Mouse (Mus musculus) embryonic facial prominence, embryonic 14.5 days (tissue): Measurements from ENCODE around the gene Klhdc1. TPM values are rescaled to one million over a fixed set of nuclear protein-coding genes. Genes with fewer than 3 reads are reported as not detected.

Experiments
- ATAC-seq: fragments of 200-750 bp; cut with Nextera tagmentation; 2 replicates; pipeline ENCODE4 v1.8.0; 2017; ENCODE audit warnings: low read depth, moderate number of reproducible peaks, moderate TSS enrichment
- DNase-seq: peaks from one replicate; pipeline ENCODE4 v3.0.0-alpha.2; 2015; ENCODE audit warnings: low spot score
- H3K27ac ChIP-seq: fragments of 300-500 bp; sonication (generic); replicated peaks from 2 replicates; pipeline ENCODE4 v1.5.1; 2014; ENCODE audit warnings: low read depth, mild to moderate bottlenecking, low read length, moderate library complexity
- H3K27me3 ChIP-seq: fragments of 300-500 bp; sonication (generic); replicated peaks from 2 replicates; pipeline ENCODE4 v1.6.1; 2014; ENCODE audit warnings: low read length; ENCODE audit not compliant: control insufficient read depth, insufficient read depth
- H3K36me3 ChIP-seq: fragments of 300-500 bp; sonication (generic); 2 replicates; pipeline ENCODE4 v1.6.1; 2014; ENCODE audit warnings: low read length, mixed read lengths; ENCODE audit not compliant: control insufficient read depth, insufficient read depth
- H3K4me1 ChIP-seq: fragments of 300-500 bp; sonication (generic); 2 replicates; pipeline ENCODE4 v1.6.1; 2014; ENCODE audit warnings: antibody characterized with exemption, low read length; ENCODE audit not compliant: control insufficient read depth, insufficient read depth
- H3K4me2 ChIP-seq: fragments of 300-500 bp; sonication (generic); 2 replicates; pipeline ENCODE4 v1.6.1; 2014; ENCODE audit warnings: low read depth, mild to moderate bottlenecking, low read length, moderate library complexity, mixed read lengths
- H3K4me3 ChIP-seq: fragments of 300-500 bp; sonication (generic); 2 replicates; pipeline ENCODE4 v1.5.1; 2014; ENCODE audit warnings: low read depth, mild to moderate bottlenecking, low read length
- H3K9ac ChIP-seq: fragments of 300-500 bp; sonication (generic); 2 replicates; pipeline ENCODE4 v1.6.1; 2014; ENCODE audit warnings: low read depth, mild to moderate bottlenecking, low read length, moderate library complexity, mixed read lengths
- H3K9me3 ChIP-seq: fragments of 300-500 bp; sonication (generic); 2 replicates; pipeline ENCODE4 v1.6.1; 2016; ENCODE audit warnings: low read length; ENCODE audit not compliant: control insufficient read depth
- WGBS: fragments of 180-500 bp; shearing (Covaris S2); extraction: QIAGEN DNeasy Blood & Tissue Kit; methylation state at CpG from one replicate; pipeline ENCODE4 v1.1.7; 2014; 5-methylcytosine and 5-hydroxymethylcytosine counted together
- polyA plus RNA-seq: library from polyadenylated mRNA; unstranded; fragments of >200 nt; fragmentation: Nextera tagmentation; extraction: Ambion mirVana; gene quantifications from 2 replicates; pipeline ENCODE4 v1.2.1, GENCODE M21; 2014

Gene Klhdc1
- polyA plus RNA-seq, 1 experiment from 2014 or later: 9.8 TPM

DNA sequence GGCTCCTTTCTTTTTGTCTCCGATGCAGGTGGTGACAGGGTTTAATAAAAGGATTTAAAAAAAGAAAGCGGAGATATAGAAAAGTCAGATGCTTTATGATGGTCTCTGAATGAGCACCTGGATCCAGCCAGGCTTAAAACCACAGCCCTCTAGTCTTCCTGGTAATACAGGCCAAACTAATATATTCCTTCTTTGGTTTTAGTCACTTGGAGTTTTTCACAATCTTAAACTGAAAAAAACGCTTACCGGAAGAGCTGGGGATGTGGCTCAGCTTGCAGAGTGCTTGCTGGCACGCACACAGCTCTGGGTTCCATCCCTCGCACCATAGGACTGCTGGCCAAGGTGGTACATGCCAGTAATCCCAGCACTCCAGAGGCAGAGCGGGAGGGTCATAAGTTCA is 24.4 kb upstream of the Klhdc1 start:
- no peaks in the 10 kb centered on the region for H3K4me1 ChIP-seq
- ATAC-seq (no peak), DNase-seq (no peak)
- H3K9ac ChIP-seq: no peak overlapping the region
- H3K27me3 ChIP-seq: no peaks in the 10 kb centered on the region
- H3K36me3 ChIP-seq: peaks cover 77% of the 10 kb centered on the region
- no peak overlapping the region for H3K4me3 ChIP-seq
- whole genome bisulfite sequencing: 91% methylated on average over 7 of the region's 7 CpGs
- no peaks in the 10 kb centered on the region for H3K9me3 ChIP-seq
- H3K27ac ChIP-seq: no peak overlapping the region
- no peak overlapping the region for H3K4me2 ChIP-seq

DNA sequence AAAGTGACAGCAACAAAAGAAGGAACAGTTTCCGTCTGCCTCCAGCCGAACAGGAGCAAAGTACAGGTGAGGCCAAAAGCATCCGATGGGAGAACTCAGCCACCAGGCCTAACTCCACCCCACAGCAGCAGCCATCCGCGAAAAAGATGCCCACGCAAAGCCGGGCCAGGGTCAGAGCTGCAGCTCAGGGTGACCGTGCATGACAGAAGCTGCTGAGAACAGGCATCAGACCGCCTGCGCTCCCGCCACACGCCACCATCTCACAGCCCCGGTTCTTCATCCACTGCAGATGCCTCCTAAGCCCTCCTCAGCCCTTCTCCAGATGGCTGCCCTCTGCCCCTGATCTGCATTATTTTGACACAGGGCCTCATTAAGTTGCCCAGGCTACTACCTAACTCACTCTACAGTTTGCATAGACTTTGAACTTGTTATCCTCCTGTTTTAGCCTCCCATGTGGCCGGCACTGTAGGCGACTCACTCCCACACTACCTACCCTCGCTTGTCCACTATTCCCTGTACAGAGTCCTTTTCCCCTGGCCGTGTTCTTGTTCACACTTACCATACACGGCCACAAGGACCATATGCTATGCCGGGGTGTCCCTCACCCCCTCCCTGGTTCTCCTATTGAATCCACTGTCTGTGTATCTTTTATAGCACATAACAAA is 20.2 kb upstream of the Klhdc1 start:
- Histone ChIP-seq H3K4me1 (no peaks in the 10 kb centered on the region), H3K4me2 (no peak overlapping the region), H3K36me3 (peaks cover 47% of the 10 kb centered on the region; the same call in 1 of the 2 replicates), H3K4me3 (no peak overlapping the region), H3K27me3 (no peaks in the 10 kb centered on the region), H3K9ac (no peak overlapping the region), H3K27ac (no peak overlapping the region), H3K9me3 (no peaks in the 10 kb centered on the region)
- no peak for ATAC-seq
- 92% methylated on average over 16 of the region's 19 CpGs for WGBS
- DNase-seq: no peak

DNA sequence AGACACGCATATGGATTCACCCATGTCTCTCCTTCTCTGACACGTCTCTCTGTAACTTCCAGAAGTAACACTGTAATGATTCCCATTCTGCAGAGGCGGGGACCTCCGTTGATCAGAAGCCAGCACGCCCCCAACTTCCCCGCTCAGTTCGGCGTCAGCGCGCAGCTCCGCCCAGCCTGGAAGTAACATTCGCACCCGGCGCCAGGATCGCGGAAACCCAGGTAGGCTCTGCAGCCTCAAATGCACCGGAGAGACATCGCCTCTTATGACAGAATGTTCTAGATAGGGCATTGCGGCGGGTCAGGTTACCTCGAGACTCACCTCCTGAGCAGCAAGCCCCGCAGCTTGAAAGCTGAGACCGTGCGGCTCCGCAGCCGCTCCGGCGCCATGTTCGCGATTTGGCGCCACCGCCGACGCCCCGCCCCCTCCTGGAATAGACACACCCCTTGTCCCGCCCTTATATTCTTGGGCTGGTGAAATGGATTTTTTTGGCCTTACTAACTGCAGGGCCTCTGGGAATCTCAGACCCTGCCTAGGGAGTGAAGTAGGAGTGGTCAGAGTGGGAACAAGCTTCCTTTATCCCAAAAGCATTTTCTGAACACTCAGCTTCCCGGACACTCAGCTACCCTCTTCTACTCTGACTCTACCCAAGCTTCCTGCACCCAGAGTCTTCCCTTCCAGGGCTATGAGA is 13.1 kb upstream of the Klhdc1 start, which contains the start of gene Pole2:
Pole2 (minus strand) TSS at position 420 of the 691 bp plus-strand sequence.
- DNase-seq: peak; percentile 93
- H3K4me2 ChIP-seq: peak within 1 kb of the TSS; percentile 55
- H3K4me1 ChIP-seq: no peaks in the 10 kb centered on the region
- under 1% methylated on average over 32 of the region's 37 CpGs for WGBS
- H3K36me3 ChIP-seq: peaks cover 5% of the 10 kb centered on the region; the same call in 1 of the 2 replicates
- H3K4me3 ChIP-seq: peak within 1 kb of the TSS; percentile 71
- peak; percentile 96 for ATAC-seq
- H3K27ac ChIP-seq: peak within 1 kb of the TSS; percentile 89
- H3K9me3 ChIP-seq: no peaks in the 10 kb centered on the region
- H3K9ac ChIP-seq: peak within 1 kb of the TSS; percentile 70
- no peaks in the 10 kb centered on the region for H3K27me3 ChIP-seq

DNA sequence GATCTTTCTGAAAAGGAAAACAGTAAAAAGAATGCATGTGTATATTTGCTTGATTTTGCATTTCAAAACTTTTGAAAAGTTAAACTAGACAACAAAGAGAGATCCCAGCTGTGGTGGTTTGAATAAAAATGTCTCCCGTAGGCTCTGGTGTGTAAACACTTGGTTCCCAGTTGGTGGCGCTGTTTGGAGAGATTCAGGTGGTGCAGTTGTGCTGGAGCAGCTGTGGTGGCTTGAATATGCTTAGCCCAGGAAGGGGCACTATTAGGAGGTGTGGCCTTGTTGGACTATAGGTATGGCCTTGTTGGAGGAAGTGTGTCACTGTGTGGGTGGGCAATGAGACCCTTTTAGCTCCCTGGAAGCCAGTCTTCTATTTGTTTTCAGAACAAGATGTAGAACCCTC is 11.7 kb upstream of the Klhdc1 start:
- no peak overlapping the region for H3K4me2 ChIP-seq
- WGBS: 82% methylated on average over 2 of the region's 2 CpGs
- H3K9ac ChIP-seq: no peak overlapping the region
- H3K9me3 ChIP-seq: no peaks in the 10 kb centered on the region
- H3K4me3 ChIP-seq: no peak overlapping the region
- DNase-seq (no peak), ATAC-seq (no peak)
- no peak overlapping the region for H3K27ac ChIP-seq
- no peaks in the 10 kb centered on the region for H3K36me3 ChIP-seq
- no peaks in the 10 kb centered on the region for H3K4me1 ChIP-seq
- no peaks in the 10 kb centered on the region for H3K27me3 ChIP-seq

DNA sequence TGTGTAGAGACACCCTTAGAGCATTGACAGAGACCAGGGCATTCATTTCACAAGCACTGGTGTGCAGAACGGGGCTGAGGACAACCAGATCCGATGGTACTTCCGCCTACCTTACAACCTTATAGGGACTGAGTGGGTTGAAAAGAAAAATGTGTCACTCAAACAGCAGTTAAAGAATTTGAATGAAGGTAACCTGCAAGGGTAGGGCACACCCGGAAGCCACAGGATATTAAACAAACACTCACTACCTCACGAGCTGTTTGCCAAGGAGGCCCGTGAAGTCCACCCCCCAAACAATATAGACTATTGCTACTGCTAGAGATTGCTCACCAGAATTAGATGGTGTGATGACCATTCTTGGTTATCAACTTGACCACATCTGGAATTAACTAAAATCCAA is 5.2 kb upstream of the Klhdc1 start:
- no peak overlapping the region for H3K9ac ChIP-seq
- no peak overlapping the region for H3K4me3 ChIP-seq
- no peaks in the 10 kb centered on the region for H3K36me3 ChIP-seq
- no peak for ATAC-seq
- H3K27me3 ChIP-seq: no peaks in the 10 kb centered on the region
- H3K4me1 ChIP-seq: peaks cover 3% of the 10 kb centered on the region; the same call in 1 of the 2 replicates
- 90% methylated on average over 6 of the region's 6 CpGs for WGBS
- H3K4me2 ChIP-seq: no peak overlapping the region
- H3K9me3 ChIP-seq: no peaks in the 10 kb centered on the region
- DNase-seq: no peak
- H3K27ac ChIP-seq: no peak overlapping the region

DNA sequence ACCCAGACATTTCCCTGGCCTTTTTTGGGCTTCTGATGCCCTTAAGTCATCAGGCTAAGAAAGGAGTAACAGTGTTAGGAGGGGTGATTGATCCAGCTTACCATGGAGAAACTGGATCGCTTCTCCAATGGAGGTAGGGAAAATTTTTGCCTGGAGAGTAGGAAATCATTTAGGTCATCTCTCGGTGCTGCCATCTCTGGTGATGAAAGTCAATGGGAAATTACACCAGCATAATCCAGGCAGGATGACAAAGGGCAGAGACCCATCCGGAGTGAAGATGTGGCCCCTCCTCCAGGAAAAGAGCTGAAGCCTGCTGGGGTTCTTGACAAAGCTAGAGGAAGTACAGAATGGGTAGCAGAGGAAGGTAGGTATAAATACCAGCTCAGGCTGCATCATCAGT is 2.7 kb upstream of the Klhdc1 start:
- ATAC-seq (no peak), DNase-seq (no peak)
- WGBS: 38% methylated on average over 3 of the region's 3 CpGs

DNA sequence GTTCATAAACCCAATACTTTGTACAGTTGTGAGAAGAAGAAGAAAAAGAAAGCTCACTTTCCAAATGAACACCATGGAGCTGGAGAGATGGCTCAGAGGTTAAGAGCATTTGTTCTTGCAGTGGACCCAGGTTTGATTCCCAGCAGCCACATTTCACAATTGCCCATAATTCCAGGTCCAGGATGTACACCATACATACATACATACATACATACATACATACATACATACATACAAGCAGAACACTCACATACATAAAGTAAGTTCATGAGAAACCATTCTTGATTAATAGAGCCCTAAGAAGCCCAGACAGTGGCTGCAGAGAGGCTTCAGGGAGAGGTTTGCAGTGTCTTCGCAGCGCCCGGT is 412 bp downstream of the Klhdc1 start:
- Histone ChIP-seq H3K4me3 (peak overlapping the region; percentile 64), H3K27me3 (no peaks in the 10 kb centered on the region), H3K4me1 (peaks cover 3% of the 10 kb centered on the region; the same call in 1 of the 2 replicates), H3K4me2 (peak overlapping the region; percentile 75), H3K9ac (peak overlapping the region; percentile 82), H3K27ac (peak overlapping the region; percentile 82), H3K36me3 (no peaks in the 10 kb centered on the region), H3K9me3 (no peaks in the 10 kb centered on the region)
- ATAC-seq: no peak; the same call in 1 of the 2 replicates
- WGBS: 0% methylated on average over 3 of the region's 3 CpGs
- no peak for DNase-seq

More for the DNA sequence above, 2.7 kb upstream of the Klhdc1 start:
- no peak overlapping the region for H3K9ac ChIP-seq
- H3K27ac ChIP-seq: no peak overlapping the region
- peaks cover 3% of the 10 kb centered on the region; the same call in 1 of the 2 replicates for H3K4me1 ChIP-seq
- no peak overlapping the region for H3K4me2 ChIP-seq
- H3K9me3 ChIP-seq: no peaks in the 10 kb centered on the region
- no peaks in the 10 kb centered on the region for H3K36me3 ChIP-seq
- no peaks in the 10 kb centered on the region for H3K27me3 ChIP-seq
- no peak overlapping the region for H3K4me3 ChIP-seq

DNA sequence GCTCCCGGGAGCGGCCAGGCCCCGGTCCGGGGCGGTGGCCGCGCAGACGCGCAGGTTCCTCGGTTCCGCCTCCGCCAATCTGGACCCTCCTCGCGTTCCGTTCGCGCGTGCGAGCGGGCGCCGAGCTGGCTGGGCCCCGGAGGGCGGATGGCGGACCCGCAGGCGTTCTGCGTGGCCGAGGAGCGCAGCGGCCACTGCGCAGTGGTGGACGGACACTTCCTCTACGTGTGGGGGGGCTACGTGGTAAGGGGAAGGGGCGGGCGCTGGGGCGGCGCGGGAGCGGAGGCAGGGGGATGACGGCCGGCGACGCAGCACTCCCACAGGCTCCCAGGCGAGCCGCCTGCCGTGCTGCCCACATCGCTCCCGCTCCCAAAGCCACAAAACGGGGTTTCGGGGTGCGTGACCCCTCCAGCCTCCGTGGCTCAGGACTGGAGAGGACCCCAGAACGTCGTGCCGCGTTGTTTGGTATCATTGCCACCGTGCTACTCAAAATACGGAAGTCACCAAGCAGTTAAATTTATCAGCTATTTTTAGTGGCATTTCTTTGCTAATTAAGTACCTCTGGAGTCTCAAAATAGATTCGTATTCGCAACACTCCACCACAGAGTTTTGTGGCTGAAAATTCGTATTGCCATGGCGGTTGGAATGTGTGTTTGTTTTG is 925 bp downstream of the Klhdc1 start:
- H3K27me3 ChIP-seq: no peaks in the 10 kb centered on the region
- peak overlapping the region; percentile 82 for H3K27ac ChIP-seq
- ATAC-seq (peak; percentile 95), DNase-seq (peak; percentile 81)
- 1% methylated on average over 44 of the region's 64 CpGs for WGBS
- H3K9me3 ChIP-seq: no peaks in the 10 kb centered on the region
- peak overlapping the region; percentile 64 for H3K4me3 ChIP-seq
- no peaks in the 10 kb centered on the region for H3K36me3 ChIP-seq
- H3K4me2 ChIP-seq: peak overlapping the region; percentile 75
- H3K9ac ChIP-seq: peak overlapping the region; percentile 82
- H3K4me1 ChIP-seq: peaks cover 3% of the 10 kb centered on the region; the same call in 1 of the 2 replicates
